Mouse (Mus musculus): ENCODE results near the gene Usp15.

- TF ChIP-seq TAL1 (IDR thresholded peaks at IDR 0.05; ENCODE audit: low read length) (no peak), GATA1 (IDR thresholded peaks at IDR 0.05; ENCODE audit: low read length) (no peak)
Measured at GRCm38 (mm10) chr10:123100584-123100983, 96.2 kb downstream of the Usp15 start.

Data from erythroblast, embryonic 14.5 days (primary cell).